Mouse (Mus musculus): Measurements from ENCODE around the gene Tnni3k. TPM values are rescaled to one million over a fixed set of nuclear protein-coding genes. Genes with fewer than 3 reads are reported as not detected.

Gene Tnni3k
- polyA plus RNA-seq, 1 experiment, result 1.3 TPM

- no peak for DNase-seq
- no peaks in the 10 kb centered on the region for H3K4me1 ChIP-seq (ENCODE audit: control insufficient read depth, insufficient read depth, low read length)
- H3K4me3 ChIP-seq (replicated peaks; ENCODE audit: extremely low read depth, low read depth, low read length), result no peak overlapping the region
- WGBS, result 50% methylated on average over 8 of the region's 8 CpGs
- TF ChIP-seq POLR2A (IDR thresholded peaks at IDR 0.05; ENCODE audit: borderline replicate concordance, extremely low read depth, low read depth, low read length) (no peak), CTCF (IDR thresholded peaks at IDR 0.05; ENCODE audit: insufficient read depth, low read length) (no peak)
These were observed 254.2 kb downstream of the Tnni3k start for GRCm38 (mm10) chr3:154800888-154801429.

GRCm38 (mm10) chr3:154800454-154800853 lies 254.8 kb downstream of the Tnni3k start:
- Histone ChIP-seq H3K4me1 (ENCODE audit: control insufficient read depth, insufficient read depth, low read length) (no peaks in the 10 kb centered on the region), H3K4me3 (replicated peaks; ENCODE audit: extremely low read depth, low read depth, low read length) (no peak overlapping the region)
- no peak for TF ChIP-seq CTCF (IDR thresholded peaks at IDR 0.05; ENCODE audit: insufficient read depth, low read length)
- TF ChIP-seq POLR2A (IDR thresholded peaks at IDR 0.05; ENCODE audit: borderline replicate concordance, extremely low read depth, low read depth, low read length), result no peak
- no peak for DNase-seq
- WGBS, result 51% methylated on average over 8 of the region's 8 CpGs

DNA sequence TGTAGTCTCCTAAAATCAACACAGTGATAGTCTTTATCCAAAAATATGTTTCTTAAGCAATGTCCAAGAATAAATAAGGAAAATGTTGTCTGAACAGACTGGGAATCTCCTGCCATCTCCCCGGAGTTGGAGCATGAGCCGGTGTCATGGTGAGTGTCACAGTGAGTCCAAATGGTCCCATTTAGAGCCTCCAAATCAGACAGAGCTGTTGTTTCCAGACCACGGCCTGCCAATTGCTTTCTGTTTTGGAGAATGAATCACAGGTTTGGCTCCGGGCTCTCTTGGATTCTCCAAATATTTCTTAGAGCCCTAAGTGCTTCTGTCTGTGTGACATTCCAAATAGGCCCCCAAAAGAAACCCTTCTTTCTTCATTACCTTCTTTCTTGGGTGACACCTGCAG lies 256.4 kb downstream of the Tnni3k start:
- H3K4me3 ChIP-seq (replicated peaks; ENCODE audit: extremely low read depth, low read depth, low read length), result no peak overlapping the region
- no peak for DNase-seq
- TF ChIP-seq POLR2A (IDR thresholded peaks at IDR 0.05; ENCODE audit: borderline replicate concordance, extremely low read depth, low read depth, low read length), result no peak
- no peak for TF ChIP-seq CTCF (IDR thresholded peaks at IDR 0.05; ENCODE audit: insufficient read depth, low read length)
- no peaks in the 10 kb centered on the region for H3K4me1 ChIP-seq (ENCODE audit: control insufficient read depth, insufficient read depth, low read length)
- 72% methylated on average over 4 of the region's 4 CpGs for WGBS

DNA sequence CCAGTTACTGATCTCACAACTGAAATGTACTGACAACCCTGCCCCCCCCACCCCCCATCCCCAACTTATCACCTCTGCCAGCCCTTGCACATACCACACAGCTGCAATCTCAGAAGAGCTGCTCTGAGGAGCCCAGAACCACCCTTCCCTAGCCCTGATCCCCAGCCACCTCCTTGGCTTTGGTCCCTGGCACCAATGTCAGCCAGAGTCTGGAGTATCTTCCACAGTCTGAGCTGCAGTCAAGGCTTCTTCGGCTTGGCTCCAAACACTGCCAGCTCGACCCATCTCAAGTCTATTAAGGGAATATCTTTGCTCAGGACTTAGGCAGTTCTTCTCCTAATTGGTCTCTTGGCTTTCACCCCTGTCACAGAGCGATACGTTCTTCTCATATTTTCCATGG lies 261.6 kb downstream of the Tnni3k start:
- TF ChIP-seq CTCF (IDR thresholded peaks at IDR 0.05; ENCODE audit: insufficient read depth, low read length) (no peak), POLR2A (IDR thresholded peaks at IDR 0.05; ENCODE audit: borderline replicate concordance, extremely low read depth, low read depth, low read length) (no peak)
- no peak for DNase-seq
- WGBS, result 69% methylated on average over 4 of the region's 4 CpGs
- H3K4me3 ChIP-seq (replicated peaks; ENCODE audit: extremely low read depth, low read depth, low read length), result no peak overlapping the region
- no peaks in the 10 kb centered on the region for H3K4me1 ChIP-seq (ENCODE audit: control insufficient read depth, insufficient read depth, low read length)

GRCm38 (mm10) chr3:154787611-154788010 lies 267.6 kb downstream of the Tnni3k start:
- Histone ChIP-seq H3K4me1 (ENCODE audit: control insufficient read depth, insufficient read depth, low read length) (no peaks in the 10 kb centered on the region), H3K4me3 (replicated peaks; ENCODE audit: extremely low read depth, low read depth, low read length) (no peak overlapping the region)
- 62% methylated on average over 3 of the region's 3 CpGs for WGBS
- TF ChIP-seq POLR2A (IDR thresholded peaks at IDR 0.05; ENCODE audit: borderline replicate concordance, extremely low read depth, low read depth, low read length) (no peak), CTCF (IDR thresholded peaks at IDR 0.05; ENCODE audit: insufficient read depth, low read length) (no peak)
- DNase-seq, result no peak

- 87% methylated on average over 9 of the region's 9 CpGs for WGBS
- Histone ChIP-seq H3K4me3 (replicated peaks; ENCODE audit: extremely low read depth, low read depth, low read length) (no peak overlapping the region), H3K4me1 (ENCODE audit: control insufficient read depth, insufficient read depth, low read length) (no peaks in the 10 kb centered on the region)
- TF ChIP-seq POLR2A (IDR thresholded peaks at IDR 0.05; ENCODE audit: borderline replicate concordance, extremely low read depth, low read depth, low read length), result no peak
- TF ChIP-seq CTCF (IDR thresholded peaks at IDR 0.05; ENCODE audit: insufficient read depth, low read length), result no peak
- DNase-seq, result no peak
These were observed 268.9 kb downstream of the Tnni3k start for GRCm38 (mm10) chr3:154786354-154786753.

DNA sequence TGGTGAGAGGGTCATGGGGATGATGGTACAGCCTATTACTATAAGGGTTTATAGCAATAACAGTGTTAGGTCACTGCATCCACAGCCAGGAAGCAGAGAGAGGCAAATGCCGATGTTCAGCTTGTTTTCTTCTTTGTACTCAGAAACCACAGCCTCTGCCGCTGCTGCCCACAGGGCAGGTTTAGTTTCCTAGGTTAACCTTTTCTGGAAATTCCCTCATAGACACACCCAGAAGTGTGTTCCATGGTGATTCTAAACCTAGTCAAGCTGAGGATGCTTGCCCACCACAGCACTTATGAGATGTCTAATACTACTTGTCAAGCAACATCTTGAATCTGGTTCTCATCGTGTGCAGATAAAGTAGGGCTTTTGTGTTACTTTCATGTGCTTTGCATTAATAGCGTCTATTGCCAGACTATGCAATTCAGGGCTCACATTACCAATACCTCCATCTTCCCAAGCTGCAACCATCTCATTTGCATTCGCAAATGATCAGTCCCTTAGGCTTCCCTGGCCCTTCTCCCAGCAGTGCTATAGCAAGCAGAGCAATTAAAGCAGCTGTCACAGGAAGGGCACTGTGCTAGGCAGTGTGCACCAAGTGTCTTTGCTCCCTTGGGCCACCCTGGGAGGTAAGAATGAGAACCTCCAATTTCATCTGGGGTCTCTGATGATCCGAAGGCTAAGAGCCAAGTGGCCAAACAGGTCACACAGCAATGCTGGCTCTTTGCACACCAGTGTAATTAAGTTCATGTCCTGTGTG lies 276.2 kb downstream of the Tnni3k start:
- 72% methylated on average over 6 of the region's 6 CpGs for whole genome bisulfite sequencing
- no peaks in the 10 kb centered on the region for H3K4me1 ChIP-seq (ENCODE audit: control insufficient read depth, insufficient read depth, low read length)
- DNase-seq, result no peak

GRCm38 (mm10) chr3:154771651-154772050 lies 283.6 kb downstream of the Tnni3k start:
- no peak for DNase-seq
- H3K4me1 ChIP-seq (ENCODE audit: control insufficient read depth, insufficient read depth, low read length), result no peaks in the 10 kb centered on the region
- TF ChIP-seq CTCF (IDR thresholded peaks at IDR 0.05; ENCODE audit: insufficient read depth, low read length) (no peak), POLR2A (IDR thresholded peaks at IDR 0.05; ENCODE audit: borderline replicate concordance, extremely low read depth, low read depth, low read length) (no peak)
- WGBS, result 72% methylated on average over 2 of the region's 2 CpGs
- no peak overlapping the region for H3K4me3 ChIP-seq (replicated peaks; ENCODE audit: extremely low read depth, low read depth, low read length)

More for the DNA sequence above, 276.2 kb downstream of the Tnni3k start:
- no peak for TF ChIP-seq POLR2A (IDR thresholded peaks at IDR 0.05; ENCODE audit: borderline replicate concordance, extremely low read depth, low read depth, low read length)
- TF ChIP-seq CTCF (IDR thresholded peaks at IDR 0.05; ENCODE audit: insufficient read depth, low read length), result no peak
- H3K4me3 ChIP-seq (replicated peaks; ENCODE audit: extremely low read depth, low read depth, low read length), result no peak overlapping the region

GRCm38 (mm10) chr3:154766321-154766720 lies 288.9 kb downstream of the Tnni3k start:
- no peak for DNase-seq
- TF ChIP-seq CTCF (IDR thresholded peaks at IDR 0.05; ENCODE audit: insufficient read depth, low read length), result no peak
- TF ChIP-seq POLR2A (IDR thresholded peaks at IDR 0.05; ENCODE audit: borderline replicate concordance, extremely low read depth, low read depth, low read length), result no peak
- Histone ChIP-seq H3K4me3 (replicated peaks; ENCODE audit: extremely low read depth, low read depth, low read length) (no peak overlapping the region), H3K4me1 (ENCODE audit: control insufficient read depth, insufficient read depth, low read length) (no peaks in the 10 kb centered on the region)
- 84% methylated on average over 4 of the region's 4 CpGs for WGBS

GRCm38 (mm10) chr3:154764115-154764514 lies 291.1 kb downstream of the Tnni3k start:
- WGBS, result 82% methylated on average over 7 of the region's 7 CpGs
- Histone ChIP-seq H3K4me1 (ENCODE audit: control insufficient read depth, insufficient read depth, low read length) (no peaks in the 10 kb centered on the region), H3K4me3 (replicated peaks; ENCODE audit: extremely low read depth, low read depth, low read length) (no peak overlapping the region)
- DNase-seq, result no peak
- TF ChIP-seq CTCF (IDR thresholded peaks at IDR 0.05; ENCODE audit: insufficient read depth, low read length) (no peak), POLR2A (IDR thresholded peaks at IDR 0.05; ENCODE audit: borderline replicate concordance, extremely low read depth, low read depth, low read length) (no peak)

Data from lung, adult 2 months (tissue).